In genomic region chr3:146768921-146769320, GRCm38 (mm10) we compare ENCODE assay signal across 11 mouse cellular contexts. TPM values are rescaled to one million over a fixed set of nuclear protein-coding genes. Genes with fewer than 3 reads are reported as not detected.
A peak's percentile ranks its signal among the peaks of the same experiment; 100 is the strongest.
DNase-seq lines count a peak whose midpoint lies in the region; ATAC-seq and TF ChIP-seq lines count a peak whose summit lies in the region.
"Had no signal": no experiment of that assay in that cellular context is flagged by ENCODE, and none has a peak within 500 bp of the region (broad histone marks: within the 10 kb centered on the region; RNA-seq: fewer than 3 reads in every experiment).

No protein-coding gene starts in this region.

- H3K36me3 ChIP-seq in E14TG2a.4 (ENCODE audit: insufficient read depth, low read length) = no peaks in the 10 kb centered on the region
- H3K36me3 ChIP-seq in midbrain, embryonic 12.5 days = no peaks in the 10 kb centered on the region
- no peaks in the 10 kb centered on the region for H3K36me3 ChIP-seq in liver, postnatal 0 days (replicated peaks; ENCODE audit: insufficient read depth, low read length)
- H3K36me3 ChIP-seq: liver, embryonic 12.5 days had no signal

- H3K9me3 ChIP-seq in E14TG2a.4 (ENCODE audit: low read length) = no peaks in the 10 kb centered on the region
- H3K9me3 ChIP-seq in midbrain, embryonic 12.5 days = no peaks in the 10 kb centered on the region
- no peaks in the 10 kb centered on the region for H3K9me3 ChIP-seq in liver, postnatal 0 days (ENCODE audit: low read length)
- H3K9me3 ChIP-seq: liver, embryonic 12.5 days had no signal

- peak; percentile 58 for TF ChIP-seq POLR2A in cortical plate, adult 2 months (IDR thresholded peaks at IDR 0.05; ENCODE audit: extremely low read depth, insufficient read depth, low read length)

- DNase-seq in frontal cortex, postnatal 14 days (ENCODE audit: low spot score in 2 of 2) = no peak
- DNase-seq in urinary bladder, adult 2 months (ENCODE audit: low spot score) = no peak
- DNase-seq in liver, postnatal 0 days = no peak
- DNase-seq: B cell, adult 2 months; spleen, adult 18-20 months had no signal

- peak overlapping the region; percentile 28; the same call in 1 of the 2 replicates for H3K9ac ChIP-seq in midbrain, embryonic 12.5 days (replicated peaks)
- H3K9ac ChIP-seq in liver, postnatal 0 days (replicated peaks) = no peak overlapping the region
- H3K9ac ChIP-seq: liver, embryonic 12.5 days had no signal

- peak overlapping the region; percentile 14; the same call in 1 of the 2 replicates for H3K27ac ChIP-seq in cortical plate, adult 2 months (ENCODE audit: insufficient read depth, low read length)
- H3K27ac ChIP-seq in midbrain, embryonic 12.5 days (replicated peaks) = peak overlapping the region; percentile 56; the same call in 1 of the 2 replicates
- no peak overlapping the region for H3K27ac ChIP-seq in liver, postnatal 0 days (ENCODE audit: low read depth)
- H3K27ac ChIP-seq: liver, embryonic 12.5 days had no signal

- no peaks in the 10 kb centered on the region for H3K27me3 ChIP-seq in E14TG2a.4 (ENCODE audit: insufficient read depth, low read length)
- no peaks in the 10 kb centered on the region for H3K27me3 ChIP-seq in midbrain, embryonic 12.5 days
- H3K27me3 ChIP-seq in liver, postnatal 0 days (ENCODE audit: insufficient read depth, low read length) = no peaks in the 10 kb centered on the region
- H3K27me3 ChIP-seq: liver, embryonic 12.5 days had no signal

- peak overlapping the region; percentile 42 for H3K4me2 ChIP-seq in midbrain, embryonic 12.5 days (replicated peaks)
- H3K4me2 ChIP-seq in liver, postnatal 0 days (ENCODE audit: low read depth, low read length) = no peak overlapping the region

- peak; percentile 53 for ATAC-seq in frontal cortex, adult (ENCODE audit: low TSS enrichment)
- ATAC-seq in midbrain, embryonic 12.5 days (ENCODE audit: low FRiP score, low read depth) = 0 out of 2 replicates have a peak, but pooled peaks have one; percentile 41
- ATAC-seq in liver, postnatal 0 days = no peak
- no peak for ATAC-seq in megakaryocyte, adult 5-6 weeks (ENCODE audit: poor library complexity, severe bottlenecking)
- ATAC-seq: liver, embryonic 12.5 days had no signal

- H3K4me3 ChIP-seq in E14TG2a.4 (replicated peaks; ENCODE audit: low read length) = 0 out of 2 replicates have a peak overlapping the region, but pooled peaks have one; percentile 13
- H3K4me3 ChIP-seq in cortical plate, adult 2 months (ENCODE audit: insufficient read depth, low read length) = peak overlapping the region; percentile 53
- H3K4me3 ChIP-seq in midbrain, embryonic 12.5 days = peak overlapping the region; percentile 29
- H3K4me3 ChIP-seq in liver, postnatal 0 days (ENCODE audit: low read depth, low read length) = no peak overlapping the region
- H3K4me3 ChIP-seq: liver, embryonic 12.5 days had no signal

- 64% methylated on average over 3 of the region's 3 CpGs for WGBS in midbrain, embryonic 12.5 days
- 63% methylated on average over 3 of the region's 3 CpGs for WGBS in liver, postnatal 0 days (ENCODE audit: insufficient replicate concordance)

- peaks cover 51% of the 10 kb centered on the region for H3K4me1 ChIP-seq in E14TG2a.4 (replicated peaks; ENCODE audit: low read depth, low read length)
- peaks cover 8% of the 10 kb centered on the region; the same call in 1 of the 2 replicates for H3K4me1 ChIP-seq in cortical plate, adult 2 months (ENCODE audit: control insufficient read depth, insufficient read depth, low read length)
- peaks cover 25% of the 10 kb centered on the region for H3K4me1 ChIP-seq in midbrain, embryonic 12.5 days
- peaks cover 13% of the 10 kb centered on the region for H3K4me1 ChIP-seq in liver, postnatal 0 days (ENCODE audit: insufficient read depth)

- TF ChIP-seq CTCF in E14TG2a.4 (conservative IDR thresholded peaks at IDR 0.05; ENCODE audit: low read length) = no peak
- TF ChIP-seq CTCF in cortical plate, adult 2 months (IDR thresholded peaks at IDR 0.05; ENCODE audit: extremely low read depth, insufficient read depth, low read length) = no peak
- no peak for TF ChIP-seq CTCF in liver, postnatal 0 days (IDR thresholded peaks at IDR 0.05; ENCODE audit: low read depth)

- no peak for TF ChIP-seq EP300 in liver, postnatal 0 days (IDR thresholded peaks at IDR 0.05; ENCODE audit: low read depth)

RNA-seq across cellular contexts. Expression of gene Prkacb, which starts 43.9 kb away (rescaled TPM):
- polyA plus RNA-seq in cortical plate, adult 2 months (2012; rRNA removed) = 241 and 258 TPM in 2 replicates
- polyA plus RNA-seq in midbrain, embryonic 12.5 days (2016; fragmentation: Nextera tagmentation; extraction: Ambion mirVana) = 100 and 103 TPM in 2 replicates
- polyA plus RNA-seq in urinary bladder, adult 2 months (2012; rRNA removed) = 82.5 and 105 TPM in 2 replicates
- polyA plus RNA-seq in liver, postnatal 0 days (2015; fragmentation: Nextera tagmentation; extraction: Ambion mirVana) = 14.1 and 15.4 TPM in 2 replicates
- 47.3 and 50.7 TPM in 2 replicates for total RNA-seq in megakaryocyte, adult 5-6 weeks (2015)
- total RNA-seq in megakaryocyte, adult 5-6 weeks (2017) = 58.2 and 59.8 TPM in 2 replicates

Comparison
In these comparisons a context has a peak if more than half of its experiments do, and no peak if none do; other contexts are left out.
1. ATAC-seq: peak in frontal cortex, adult (single experiment) and midbrain, embryonic 12.5 days (single experiment); none in liver, postnatal 0 days (single experiment) and megakaryocyte, adult 5-6 weeks (single experiment).